Mouse (Mus musculus) kidney, adult 18-20 months (tissue): ENCODE measurements around the gene Wfdc15a.

Experiments used
- DNase-seq: peaks from one replicate; pipeline ENCODE4 v3.0.0; 2021

Gene Wfdc15a

GRCm38 (mm10) chr2:164199626-164200327, at the start of gene Wfdc15a:
TSS of gene Wfdc15a (minus strand) at chr2:164200130.
- no peak for DNase-seq

DNA sequence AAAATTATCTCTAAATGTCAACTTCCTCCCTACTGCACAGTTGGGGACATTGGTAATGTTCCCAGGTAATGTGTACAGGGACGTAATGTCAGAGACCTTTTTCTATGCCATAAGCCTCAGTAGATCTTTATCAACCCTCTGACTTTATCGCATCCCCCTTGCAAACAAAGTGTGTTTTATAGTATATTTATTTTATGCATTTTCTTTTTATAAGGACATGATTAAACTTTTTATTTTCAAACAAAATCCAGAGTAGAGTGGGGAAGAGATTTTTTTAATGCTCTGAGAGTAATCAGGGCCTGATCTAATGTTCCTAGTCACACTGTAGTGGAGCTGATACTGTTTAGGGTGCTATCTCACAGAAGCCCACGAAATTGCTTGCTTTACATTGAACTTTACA, 38.4 kb upstream of the Wfdc15a start, which contains the start of gene Svs2:
TSS of gene Svs2 (minus strand) at position 101 of the 400 bp plus-strand sequence.
- no peak for DNase-seq

DNA sequence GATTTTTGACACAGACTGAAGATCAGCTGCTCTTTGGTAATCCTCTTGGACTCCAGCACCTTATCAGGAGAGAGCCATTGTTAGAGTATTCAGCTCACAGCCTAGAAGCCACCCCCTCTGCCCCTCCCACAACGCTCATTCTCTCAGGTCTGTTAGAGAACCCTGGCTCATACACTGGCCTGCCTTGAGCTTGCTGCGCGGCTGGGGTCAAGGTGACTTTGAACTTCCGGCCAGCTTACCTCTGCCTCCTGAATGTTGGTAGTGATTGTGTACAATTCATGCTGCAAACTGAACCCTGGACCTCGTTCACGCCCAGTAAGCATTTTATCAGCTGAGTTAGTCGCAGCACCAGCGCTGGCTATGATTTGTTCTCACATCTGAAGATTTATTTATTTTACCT, 32.7 kb upstream of the Wfdc15a start:
- no peak for DNase-seq

DNA sequence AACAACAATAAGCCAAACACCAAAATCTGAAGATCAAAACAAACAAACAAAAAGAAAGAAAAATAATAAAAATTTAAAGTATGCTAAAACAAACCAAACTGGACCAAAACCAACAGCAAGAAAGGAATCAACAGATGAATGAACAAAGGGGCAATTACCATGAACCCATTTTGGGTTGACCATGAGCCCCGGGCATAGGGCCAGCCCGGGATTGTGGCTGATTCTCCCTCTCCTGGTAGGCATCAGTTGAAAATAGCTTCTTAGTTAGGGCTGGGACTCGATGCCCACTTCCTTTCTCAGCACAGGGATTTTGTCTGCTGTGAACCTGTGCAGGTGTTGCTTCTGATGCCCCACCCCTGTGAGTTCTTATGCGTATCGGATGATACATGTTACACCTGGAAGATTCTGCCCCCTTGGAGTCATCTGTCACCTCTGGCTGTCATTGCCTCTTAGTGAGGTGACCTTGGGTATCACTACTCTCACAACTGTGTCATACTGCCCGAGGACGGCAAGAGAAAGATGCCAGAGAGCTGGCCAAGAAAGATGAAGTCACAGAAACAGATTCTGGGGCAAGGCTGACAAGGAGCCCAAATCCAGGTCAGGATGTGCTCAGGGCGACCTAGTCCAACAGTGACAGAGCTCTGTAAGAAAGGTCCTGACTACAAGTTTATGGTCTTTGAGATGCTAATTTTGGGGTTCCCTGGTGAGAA, 28.6 kb upstream of the Wfdc15a start:
- DNase-seq: no peak

DNA sequence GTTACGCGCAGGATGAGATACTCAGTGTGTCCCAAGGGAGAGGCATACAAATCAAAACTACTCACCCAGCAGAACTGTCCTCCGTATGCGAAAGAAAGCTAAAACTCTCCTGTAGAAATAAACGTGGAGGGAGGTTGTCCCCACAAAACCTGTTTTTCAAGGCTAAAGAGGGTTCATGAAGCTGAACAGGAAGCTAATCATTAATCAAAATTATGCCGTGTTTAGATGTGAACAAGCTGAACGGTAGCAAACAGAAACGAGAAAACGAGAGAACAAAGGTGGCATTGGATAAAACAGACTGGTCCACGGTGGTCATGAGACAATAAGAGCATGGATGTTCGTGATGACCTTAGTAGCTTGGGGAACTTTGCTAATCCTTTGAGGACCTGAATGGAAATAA, 21.6 kb upstream of the Wfdc15a start, which contains the start of gene Wfdc15b:
TSS of gene Wfdc15b (minus strand) at position 139 of the 400 bp plus-strand sequence.
- peak; percentile 30 for DNase-seq

DNA sequence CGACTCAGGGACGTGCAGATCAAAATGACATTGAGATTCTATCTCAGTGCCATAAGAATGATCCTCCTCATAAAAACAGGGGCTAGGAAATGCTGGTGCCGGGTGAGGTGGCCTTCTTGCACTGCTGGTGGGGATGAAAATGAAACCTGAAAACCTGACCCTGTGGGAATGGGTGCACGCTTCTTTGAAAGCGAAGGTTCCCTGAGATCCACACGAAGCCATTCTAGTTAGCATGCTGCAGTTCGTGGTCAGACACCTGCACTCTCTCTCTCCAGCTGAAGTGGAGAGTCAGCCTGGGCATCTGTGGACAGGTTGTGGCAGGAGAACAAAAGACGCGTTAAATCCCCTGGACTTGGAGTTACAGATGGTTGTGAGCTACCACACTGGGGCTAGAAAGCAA, 19.4 kb upstream of the Wfdc15a start:
- no peak for DNase-seq

DNA sequence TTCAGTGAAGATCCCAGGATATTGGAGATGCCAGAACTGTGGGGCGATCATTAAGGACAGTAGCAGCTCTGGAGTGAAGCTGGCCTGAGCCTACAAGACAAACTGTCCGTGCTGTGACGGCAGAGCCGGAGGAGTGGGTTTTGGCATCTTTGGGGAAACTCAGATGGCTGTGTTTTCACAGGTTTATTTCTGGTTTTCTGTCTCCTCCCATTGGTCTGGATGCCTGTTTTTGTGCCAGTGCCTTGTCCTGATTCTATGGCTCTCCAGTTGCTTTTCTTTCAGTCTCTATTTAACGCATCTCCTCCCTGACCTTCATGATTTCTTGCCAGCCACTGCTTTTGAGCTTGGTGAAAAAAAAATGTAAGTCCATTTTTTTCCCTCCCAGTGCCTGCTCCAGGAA, 12.8 kb upstream of the Wfdc15a start:
- no peak for DNase-seq

GRCm38 (mm10) chr2:164210892-164211291, 11.0 kb upstream of the Wfdc15a start:
- no peak for DNase-seq

DNA sequence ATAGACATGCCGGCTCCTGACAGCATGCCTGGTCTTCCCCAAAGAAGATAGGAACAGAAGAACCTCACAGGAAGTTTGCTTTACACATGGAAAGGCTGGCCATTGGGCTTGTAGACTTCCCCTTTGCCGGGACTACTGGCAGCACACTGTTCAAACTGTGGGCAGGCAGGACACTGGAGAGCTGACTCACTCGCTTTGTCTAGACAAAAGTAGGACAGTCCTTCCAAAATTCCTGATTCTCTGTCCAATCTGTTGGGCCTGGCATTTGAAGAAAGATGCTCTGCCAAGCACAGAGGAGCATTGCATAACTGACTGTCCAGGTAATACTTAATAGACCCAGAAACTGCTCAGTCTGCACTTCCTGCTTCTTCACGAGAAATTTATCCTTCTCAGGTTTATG, 6.7 kb upstream of the Wfdc15a start:
- no peak for DNase-seq

- DNase-seq: peak; percentile 42
Observed at GRCm38 (mm10) chr2:164206011-164206410, 6.1 kb upstream of the Wfdc15a start.

DNA sequence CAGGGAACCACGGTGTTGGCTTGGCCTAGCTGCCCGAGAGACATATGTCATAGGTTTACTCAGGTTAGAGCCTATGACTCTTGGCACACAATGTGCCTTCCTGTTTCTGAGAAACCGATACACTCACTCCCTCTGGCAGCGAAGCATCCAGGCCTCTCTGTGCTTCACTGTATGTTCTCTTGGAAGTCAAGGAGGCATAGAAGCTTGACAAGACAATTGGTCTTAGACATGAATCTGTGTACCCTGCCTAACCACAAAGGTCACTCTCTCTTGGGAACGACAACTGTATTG, 3.3 kb downstream of the Wfdc15a start:
- no peak for DNase-seq

DNA sequence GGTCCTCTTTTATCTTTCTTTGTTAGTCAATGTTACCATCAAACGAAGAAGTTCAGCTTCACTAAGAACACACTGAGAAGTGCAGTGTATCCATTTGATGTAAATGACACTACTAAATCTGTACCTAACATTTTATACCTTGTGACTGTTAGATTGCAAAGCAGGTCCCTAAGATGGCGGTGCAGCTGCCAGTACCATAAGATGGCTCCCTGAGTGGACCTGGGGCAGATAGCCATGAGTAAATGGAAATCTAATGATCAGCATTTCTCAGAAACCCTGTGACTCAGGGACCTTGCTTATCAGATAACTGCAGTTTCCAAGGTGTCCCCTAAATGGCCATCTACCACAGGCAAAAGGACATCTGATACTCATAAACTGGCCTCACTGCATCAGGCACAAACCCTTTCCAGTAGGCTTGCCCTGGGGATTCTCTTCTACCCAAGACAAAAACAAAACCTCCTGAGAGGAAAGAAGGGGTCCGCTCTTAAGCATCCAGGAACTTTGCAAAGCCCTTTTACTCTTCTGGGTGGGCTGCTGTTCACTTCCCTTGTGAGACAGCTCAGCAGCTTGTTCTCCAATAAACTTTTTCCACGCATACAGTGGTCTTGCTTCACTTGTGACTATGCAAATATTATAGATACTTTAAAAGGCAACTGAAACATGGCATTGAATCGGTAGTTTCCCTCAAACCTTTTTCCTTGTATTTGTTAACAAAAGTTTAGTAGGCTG, 3.8 kb downstream of the Wfdc15a start:
- DNase-seq: no peak

GRCm38 (mm10) chr2:164194959-164195630, 4.8 kb downstream of the Wfdc15a start:
- DNase-seq: no peak

GRCm38 (mm10) chr2:164192279-164192678, 7.7 kb downstream of the Wfdc15a start:
- no peak for DNase-seq

DNA sequence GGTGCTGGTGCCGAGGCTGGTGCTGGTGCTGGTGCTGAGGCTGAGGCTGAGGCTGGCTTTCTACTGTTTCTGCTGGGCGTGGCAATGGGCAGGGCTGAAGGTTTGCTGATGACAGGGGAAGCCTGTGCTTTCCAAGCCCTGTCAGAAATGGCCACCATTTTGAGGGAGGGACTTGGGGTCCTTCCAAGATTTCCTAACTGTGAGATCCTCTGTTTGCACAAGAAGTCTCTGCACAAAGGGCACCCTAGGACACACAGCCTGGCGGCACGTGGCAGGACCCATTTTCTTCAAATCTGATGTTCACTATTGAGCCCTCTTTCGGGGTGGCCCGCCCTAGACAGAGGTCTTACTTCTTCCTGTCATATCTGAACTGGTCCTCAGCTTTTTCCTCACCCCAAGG, 9.4 kb downstream of the Wfdc15a start, which contains the start of gene Wfdc12:
TSS of gene Wfdc12 (minus strand) at position 33 of the 400 bp plus-strand sequence.
- DNase-seq: no peak

- no peak for DNase-seq
Observed at GRCm38 (mm10) chr2:164188722-164189121, 11.2 kb downstream of the Wfdc15a start.

- no peak for DNase-seq
Observed at GRCm38 (mm10) chr2:164184145-164184719, 15.7 kb downstream of the Wfdc15a start.

- no peak for DNase-seq
Observed at GRCm38 (mm10) chr2:164183340-164183739, 16.6 kb downstream of the Wfdc15a start.

GRCm38 (mm10) chr2:164182692-164183255, 17.2 kb downstream of the Wfdc15a start, which contains the start of gene Wfdc5:
TSS of gene Wfdc5 (minus strand) at chr2:164182742.
- DNase-seq: no peak

DNA sequence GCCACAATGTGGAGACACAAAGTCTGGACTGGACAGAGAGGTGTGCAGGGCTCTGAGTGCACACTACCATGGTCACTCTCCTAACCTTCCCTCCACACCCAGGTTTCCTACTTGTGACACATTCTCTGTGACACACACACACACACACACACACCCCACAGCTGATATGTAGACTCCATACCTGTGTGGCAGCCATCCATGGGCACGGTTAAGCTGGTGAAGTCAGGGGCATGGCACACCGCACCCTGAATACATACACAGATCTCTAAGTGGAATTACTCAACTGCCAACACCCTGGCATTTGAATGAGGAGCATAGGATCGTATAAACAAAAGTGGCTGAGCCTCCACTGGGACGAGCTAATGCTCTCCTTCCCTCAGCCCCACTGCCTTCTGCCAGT, 19.2 kb downstream of the Wfdc15a start:
- no peak for DNase-seq

DNA sequence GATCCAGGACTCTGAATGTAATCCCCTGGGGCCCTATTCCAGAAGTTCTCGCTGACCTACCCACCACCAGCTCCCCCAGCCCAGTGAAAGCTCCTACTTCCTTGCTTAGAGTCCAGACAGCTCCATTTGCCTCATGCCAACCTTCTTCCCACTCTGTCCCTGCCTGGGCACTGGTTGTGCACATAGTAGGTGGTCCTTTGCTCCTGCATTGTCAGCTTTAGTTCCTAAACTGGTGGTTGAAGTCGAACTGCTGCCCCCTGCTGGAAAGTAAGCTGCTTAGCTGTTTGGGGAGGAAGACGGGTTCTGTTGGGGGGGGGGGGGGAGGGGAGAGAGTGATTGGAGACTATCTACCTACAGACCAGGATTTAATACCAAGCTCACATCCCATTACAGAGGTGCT, 19.8 kb downstream of the Wfdc15a start:
- no peak for DNase-seq

DNA sequence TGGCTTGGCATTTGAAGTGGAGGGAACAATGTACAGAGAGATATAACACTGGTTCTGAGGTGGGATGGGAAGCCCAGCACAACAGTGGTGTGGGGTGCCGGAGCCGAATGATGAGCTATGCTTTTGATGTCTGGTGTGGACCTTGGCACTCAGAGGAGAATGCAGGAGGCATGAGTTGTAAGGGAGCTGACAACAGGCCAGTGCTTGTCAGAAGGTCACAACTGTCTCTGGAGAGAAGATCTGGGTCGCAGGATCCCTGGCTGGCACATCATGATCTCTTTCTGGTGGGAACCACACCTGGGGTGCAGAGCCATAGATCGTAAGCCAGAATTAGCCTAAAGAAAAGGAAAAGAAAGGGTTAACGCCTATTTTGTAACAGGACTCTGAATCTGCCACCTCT, 22.1 kb downstream of the Wfdc15a start:
- DNase-seq: no peak
